Mouse (Mus musculus) monocyte, adult 5-6 weeks (primary cell): ENCODE data around the gene Xrn2. TPM values are rescaled to one million over a fixed set of nuclear protein-coding genes. Genes with fewer than 3 reads are reported as not detected.
"Not testable (repeated sequence)": the region's sequence is repeated elsewhere in the genome, so short reads cannot be mapped to it uniquely, and the experiment has no call there.

ENCODE experiments used
- ATAC-seq: fragments of 153-309, 156-312 bp; replicated peaks from 2 replicates; pipeline ENCODE4 v1.8.0; 2017; ENCODE audit warnings: mild to moderate bottlenecking; ENCODE audit not compliant: low TSS enrichment, insufficient number of reproducible peaks, severe bottlenecking, poor library complexity, low FRiP score
- total RNA-seq: library from RNA; stranded (forward); fragments of 200-1000, 200-491, 200-594 nt; gene quantifications from 3 replicates; pipeline ENCODE4 v1.2.3, GENCODE M21; 2017

Xrn2 gene
- 330 to 349 TPM (median 340 TPM) in 3 replicates for total RNA-seq

GRCm38 (mm10) chr2:147012623-147013184 lies at the start of gene Xrn2:
TSS of gene Xrn2 (plus strand) at chr2:147012996.
- peak; percentile 89 for ATAC-seq

- ATAC-seq, result no peak
Observed at GRCm38 (mm10) chr2:146975024-146975423, 37.8 kb upstream of the Xrn2 start.

GRCm38 (mm10) chr2:146975453-146976028 lies 37.3 kb upstream of the Xrn2 start:
- ATAC-seq, result no peak

- no peak for ATAC-seq
Observed at GRCm38 (mm10) chr2:146982786-146983185, 30.0 kb upstream of the Xrn2 start.

- ATAC-seq, result no peak
Observed at GRCm38 (mm10) chr2:146984831-146985230, 28.0 kb upstream of the Xrn2 start.

GRCm38 (mm10) chr2:146985807-146986206 lies 27.0 kb upstream of the Xrn2 start:
- ATAC-seq, result no peak

- no peak for ATAC-seq
Observed at GRCm38 (mm10) chr2:146986429-146986828, 26.4 kb upstream of the Xrn2 start.

GRCm38 (mm10) chr2:147007265-147007664 lies 5.5 kb upstream of the Xrn2 start:
- no peak for ATAC-seq

- ATAC-seq, result no peak
Observed at GRCm38 (mm10) chr2:147009084-147009483, 3.7 kb upstream of the Xrn2 start.

GRCm38 (mm10) chr2:147010141-147010540 lies 2.7 kb upstream of the Xrn2 start:
- ATAC-seq, result peak; percentile 20; the same call in 1 of the 2 replicates

GRCm38 (mm10) chr2:147010952-147011351 lies 1.8 kb upstream of the Xrn2 start:
- ATAC-seq, result no peak

- ATAC-seq, result no peak
Observed at GRCm38 (mm10) chr2:147011474-147012140, 1.2 kb upstream of the Xrn2 start.

GRCm38 (mm10) chr2:147012141-147012622 lies 614 bp upstream of the Xrn2 start:
- no peak for ATAC-seq

GRCm38 (mm10) chr2:147013194-147013969 lies 586 bp downstream of the Xrn2 start:
- peak; percentile 29; the same call in 1 of the 2 replicates for ATAC-seq

GRCm38 (mm10) chr2:147014101-147014886 lies 1.5 kb downstream of the Xrn2 start:
- ATAC-seq, result no peak

- not testable (repeated sequence) for ATAC-seq
Observed at GRCm38 (mm10) chr2:147022041-147022440, 9.2 kb downstream of the Xrn2 start.

GRCm38 (mm10) chr2:147023067-147023466 lies 10.3 kb downstream of the Xrn2 start:
- ATAC-seq, result no peak

- ATAC-seq, result 0 out of 2 replicates have a peak, but pooled peaks have one; percentile 43
Observed at GRCm38 (mm10) chr2:147023560-147023959, 10.8 kb downstream of the Xrn2 start.
